Mouse (Mus musculus) cerebellum, adult 11 months (tissue): ENCODE measurements around the gene Prpf38b.

Source experiments
- DNase-seq: peaks from one replicate; pipeline ENCODE4 v3.0.0; 2022

Prpf38b gene

GRCm38 (mm10) chr3:108911548-108912413 lies at the start of gene Prpf38b:
TSS of gene Prpf38b (minus strand) at chr3:108911727.
- peak; percentile 92 for DNase-seq

- peak; percentile 11 for DNase-seq
These were observed 49.7 kb upstream of the Prpf38b start for GRCm38 (mm10) chr3:108961226-108961625.

- no peak for DNase-seq
These were observed 48.3 kb upstream of the Prpf38b start for GRCm38 (mm10) chr3:108959680-108960295.

GRCm38 (mm10) chr3:108957976-108958375 lies 46.4 kb upstream of the Prpf38b start:
- no peak for DNase-seq

GRCm38 (mm10) chr3:108940996-108941395 lies 29.5 kb upstream of the Prpf38b start:
- DNase-seq, result no peak

- no peak for DNase-seq
These were observed 28.6 kb upstream of the Prpf38b start, which contains the start of gene Gm9857 for GRCm38 (mm10) chr3:108940001-108940633. TSS of gene Gm9857 (minus strand) at chr3:108940445.

GRCm38 (mm10) chr3:108939573-108939972 lies 28.0 kb upstream of the Prpf38b start, which contains the start of gene Henmt1:
TSS of gene Henmt1 (plus strand) at chr3:108939873.
- DNase-seq, result no peak

- DNase-seq, result no peak
These were observed 27.2 kb upstream of the Prpf38b start for GRCm38 (mm10) chr3:108938691-108939090.

GRCm38 (mm10) chr3:108933557-108933956 lies 22.0 kb upstream of the Prpf38b start:
- no peak for DNase-seq

GRCm38 (mm10) chr3:108926308-108926707 lies 14.8 kb upstream of the Prpf38b start:
- DNase-seq, result no peak

GRCm38 (mm10) chr3:108925677-108926076 lies 14.2 kb upstream of the Prpf38b start:
- DNase-seq, result no peak

- no peak for DNase-seq
These were observed 10.3 kb upstream of the Prpf38b start for GRCm38 (mm10) chr3:108921822-108922221.

- no peak for DNase-seq
These were observed 9.0 kb upstream of the Prpf38b start for GRCm38 (mm10) chr3:108920442-108921070.

GRCm38 (mm10) chr3:108918852-108919251 lies 7.3 kb upstream of the Prpf38b start:
- no peak for DNase-seq

- no peak for DNase-seq
These were observed 6.5 kb upstream of the Prpf38b start for GRCm38 (mm10) chr3:108917986-108918385.

- no peak for DNase-seq
These were observed 5.3 kb upstream of the Prpf38b start for GRCm38 (mm10) chr3:108916857-108917256.

- peak; percentile 49 for DNase-seq
These were observed 4.5 kb upstream of the Prpf38b start for GRCm38 (mm10) chr3:108915999-108916398.

GRCm38 (mm10) chr3:108911081-108911547 lies 413 bp downstream of the Prpf38b start:
- peak; percentile 56 for DNase-seq

GRCm38 (mm10) chr3:108910303-108911080 lies 1.0 kb downstream of the Prpf38b start:
- peak; percentile 82 for DNase-seq

GRCm38 (mm10) chr3:108902934-108903333 lies 8.6 kb downstream of the Prpf38b start:
- no peak for DNase-seq

GRCm38 (mm10) chr3:108902038-108902437 lies 9.5 kb downstream of the Prpf38b start:
- DNase-seq, result no peak

- DNase-seq, result no peak
These were observed 10.8 kb downstream of the Prpf38b start for GRCm38 (mm10) chr3:108900681-108901080.
